Mouse (Mus musculus) spleen, embryonic (tissue): Measurements from ENCODE around the gene Itch.
"Not testable (repeated sequence)": the region's sequence is repeated elsewhere in the genome, so short reads cannot be mapped to it uniquely, and the experiment has no call there.

ENCODE experiments used
- CTCF ChIA-PET: fragments of 350-600 bp; sonication (Branson Sonifier 250); formaldehyde crosslinking; loops from one replicate; lab custom pipeline; 2022; lab: Charles Lee

Gene Itch

GRCm38 (mm10) chr2:155133011-155133976, at the start of gene Itch:
Itch (plus strand) TSS chr2:155133509.
- CTCF ChIA-PET = no interaction called here

GRCm38 (mm10) chr2:155084546-155084945, 48.8 kb upstream of the Itch start:
- CTCF ChIA-PET = no interaction called here

DNA sequence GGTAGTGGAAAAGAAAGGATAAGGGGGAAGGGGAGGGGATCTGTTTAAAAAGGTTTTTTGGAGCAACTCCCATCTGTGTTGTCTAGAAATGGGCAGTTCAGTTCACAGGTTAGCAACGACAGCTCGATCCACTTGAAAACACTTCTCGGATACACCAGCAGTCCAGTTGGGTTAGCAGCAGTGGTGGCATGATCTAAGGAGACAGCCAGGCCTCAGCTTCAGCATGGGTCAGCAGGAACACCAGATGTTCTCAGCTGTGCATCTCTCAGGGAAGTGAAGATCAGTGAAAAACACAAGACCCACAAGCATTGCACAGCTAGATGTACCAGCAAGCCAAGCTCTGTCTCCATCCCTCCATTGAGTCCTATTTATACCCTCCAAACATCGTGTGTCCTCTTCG, 47.0 kb upstream of the Itch start:
- CTCF ChIA-PET = no interaction called here

- CTCF ChIA-PET = no interaction called here
These were observed 45.0 kb upstream of the Itch start for GRCm38 (mm10) chr2:155088264-155088663.

GRCm38 (mm10) chr2:155090909-155091742, 42.2 kb upstream of the Itch start:
- CTCF ChIA-PET = no interaction called here

DNA sequence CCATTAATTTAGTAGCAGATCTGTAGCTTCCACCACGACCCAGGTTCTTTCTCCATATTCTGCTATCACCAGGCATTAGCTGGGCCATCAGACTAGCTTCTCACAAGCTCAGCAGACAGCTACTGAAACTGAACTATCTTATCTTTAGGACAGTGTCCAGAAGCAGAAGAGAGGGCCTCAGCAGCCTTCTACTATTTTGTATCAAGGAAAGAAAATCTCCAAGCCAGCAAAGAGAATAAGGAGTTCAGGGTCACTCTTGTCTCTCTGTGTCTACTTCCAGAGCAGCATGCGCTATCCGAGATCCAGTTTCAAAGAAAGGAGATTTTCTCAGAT, 41.6 kb upstream of the Itch start:
- CTCF ChIA-PET = no interaction called here

- CTCF ChIA-PET = interaction anchor here (0.6 to 0.7 kb wide), 3 partner anchors 65 to 1956 kb away, joined by 3 to 17 read pairs (median 8); no protein-coding TSS in a partner anchor
These were observed 39.9 kb upstream of the Itch start for GRCm38 (mm10) chr2:155093418-155093817.

DNA sequence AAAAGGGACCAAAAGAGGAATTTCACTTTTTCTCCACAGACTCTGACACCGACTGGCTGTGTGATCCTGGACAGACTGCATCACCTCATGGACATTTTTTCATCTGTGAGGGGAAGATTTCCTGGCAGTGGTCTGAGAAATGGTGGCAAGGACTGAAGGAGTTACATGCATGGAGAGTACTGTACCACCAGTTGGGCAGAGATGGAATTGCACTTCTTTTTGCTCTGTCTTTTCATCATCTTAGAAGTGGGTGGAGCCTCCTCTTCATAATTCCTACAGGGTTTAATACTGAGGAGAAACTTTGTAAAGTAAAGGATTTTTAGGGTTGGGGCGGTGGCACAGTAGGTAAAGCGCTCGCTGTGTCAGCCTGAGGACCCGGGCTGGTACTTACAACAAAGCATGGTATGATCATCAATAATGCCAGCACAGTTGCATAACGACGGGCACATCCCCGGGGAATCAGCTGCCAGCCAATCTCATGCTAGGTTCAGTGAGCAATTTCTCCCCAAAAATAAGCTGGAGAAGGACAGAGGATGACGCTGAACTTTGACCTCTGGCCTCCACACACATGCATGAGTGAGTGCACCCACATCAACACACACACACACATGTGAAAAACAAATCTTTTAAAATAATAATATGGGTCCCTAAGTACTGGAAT, 34.5 kb upstream of the Itch start:
- CTCF ChIA-PET = no interaction called here

GRCm38 (mm10) chr2:155099421-155099820, 33.9 kb upstream of the Itch start:
- CTCF ChIA-PET = interaction anchor here (0.5 kb wide), 1 partner anchor 1874 kb away, joined by 4 read pairs; no protein-coding TSS in a partner anchor

- CTCF ChIA-PET = no interaction called here
These were observed 33.1 kb upstream of the Itch start for GRCm38 (mm10) chr2:155099994-155100795.

GRCm38 (mm10) chr2:155100796-155101259, 32.5 kb upstream of the Itch start:
- CTCF ChIA-PET = no interaction called here

GRCm38 (mm10) chr2:155101761-155102181, 31.5 kb upstream of the Itch start:
- CTCF ChIA-PET = interaction anchor here (0.9 kb wide), 1 partner anchor 26 kb away, joined by 3 read pairs; no protein-coding TSS in a partner anchor

DNA sequence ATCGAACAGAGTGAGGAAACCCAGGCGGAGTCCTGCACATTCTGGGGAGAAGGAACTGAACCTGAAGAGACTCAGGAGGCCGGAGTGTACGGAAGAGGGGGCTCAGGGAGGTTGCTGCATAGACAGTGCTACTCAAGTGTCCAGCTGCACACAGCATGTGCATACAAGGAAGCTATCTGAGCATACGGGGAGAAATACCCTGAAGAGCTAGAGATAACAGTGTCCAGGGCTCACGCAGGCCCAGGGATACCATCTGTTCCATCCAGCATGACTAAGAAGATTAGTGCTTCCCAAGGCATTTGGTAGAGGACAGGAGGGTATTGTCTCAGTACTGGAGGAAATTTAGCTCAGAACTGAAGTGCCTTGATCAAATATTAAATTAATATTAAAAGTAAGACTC, 29.7 kb upstream of the Itch start:
- CTCF ChIA-PET = no interaction called here

- CTCF ChIA-PET = not testable (repeated sequence)
These were observed 26.0 kb upstream of the Itch start for GRCm38 (mm10) chr2:155107276-155107675.

GRCm38 (mm10) chr2:155115216-155115830, 18.0 kb upstream of the Itch start:
- CTCF ChIA-PET = no interaction called here

DNA sequence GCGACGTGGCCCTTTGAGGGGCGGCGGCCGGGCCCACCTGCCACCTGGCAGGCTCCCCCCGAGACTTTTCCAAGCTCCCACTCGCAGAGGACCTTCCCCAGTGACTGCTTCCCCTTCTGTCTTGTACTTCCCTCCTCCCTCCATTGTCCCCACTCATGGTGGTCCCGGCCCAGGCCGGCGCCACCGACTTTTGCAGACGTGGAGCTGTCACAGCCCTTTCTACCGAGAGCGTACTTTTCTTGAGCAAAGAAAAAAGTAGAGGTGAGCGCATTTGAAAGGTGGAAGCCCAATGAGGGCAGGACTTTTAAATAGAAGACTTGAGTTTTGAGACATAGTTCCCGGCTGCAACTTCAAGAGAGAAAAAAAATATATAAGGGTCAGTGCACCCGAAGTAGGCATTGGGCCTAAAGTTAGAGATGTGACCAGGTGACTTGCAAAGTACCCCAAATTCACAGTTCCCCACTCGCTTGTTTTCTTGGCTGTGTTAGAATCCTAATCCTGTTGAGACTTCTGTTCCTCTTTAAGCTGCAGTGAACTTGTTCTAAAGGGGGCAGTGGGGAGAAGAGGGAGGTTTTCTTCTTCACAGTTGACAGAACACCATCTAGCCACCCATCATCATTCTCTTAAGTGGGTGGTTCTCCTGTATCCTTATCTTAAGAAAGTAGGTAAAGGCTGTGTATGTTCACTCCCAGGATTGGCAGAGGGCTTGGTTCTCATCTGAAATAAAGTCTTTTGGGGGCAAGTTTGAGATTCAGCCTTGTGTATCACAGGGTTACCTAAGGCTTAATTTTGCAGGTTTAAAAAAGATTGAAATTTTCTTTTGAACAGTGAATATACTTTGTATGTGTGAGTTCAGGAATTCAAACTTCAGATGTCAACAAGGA, 910 bp downstream of the Itch start:
- CTCF ChIA-PET = no interaction called here

DNA sequence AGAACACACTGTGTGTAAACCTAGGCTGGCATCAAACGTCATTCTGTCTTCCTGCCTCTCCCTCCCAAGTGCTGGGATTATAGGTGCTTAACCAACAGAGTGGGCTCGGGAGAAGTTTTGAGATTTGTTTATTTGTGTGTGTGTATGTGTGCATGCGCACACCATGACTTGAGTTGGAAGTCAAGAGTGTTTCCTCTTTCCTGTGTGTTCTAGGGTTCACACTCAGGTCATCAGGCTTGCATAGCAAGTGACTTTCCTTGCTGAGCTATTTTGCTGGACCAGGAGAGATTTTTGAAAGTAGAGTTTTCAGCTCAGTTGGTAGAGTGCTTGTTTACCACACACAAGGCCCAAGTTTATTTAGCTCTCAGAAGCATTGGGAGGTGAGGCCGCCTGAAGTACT, 1.8 kb downstream of the Itch start:
- CTCF ChIA-PET = no interaction called here

GRCm38 (mm10) chr2:155135534-155135933, 2.2 kb downstream of the Itch start:
- CTCF ChIA-PET = no interaction called here

DNA sequence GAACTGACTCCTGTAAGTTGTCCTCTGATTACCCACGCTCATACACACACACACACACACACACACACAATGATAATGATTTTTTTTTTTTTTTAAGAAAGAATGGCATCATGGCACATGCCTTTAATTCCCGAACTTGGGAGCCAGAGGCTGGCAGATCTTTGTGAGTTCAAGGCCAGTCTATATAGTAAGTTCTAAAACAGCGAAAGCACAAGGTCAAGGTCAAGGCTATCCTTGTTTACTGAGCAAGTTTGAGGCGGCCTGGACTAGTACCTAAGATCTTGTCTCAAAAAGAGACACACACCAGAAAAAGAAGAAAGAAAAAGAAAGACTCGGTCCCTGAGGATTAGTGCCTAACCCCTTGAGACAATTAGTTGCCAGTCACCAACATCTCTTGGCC, 7.7 kb downstream of the Itch start:
- CTCF ChIA-PET = no interaction called here
